Mouse (Mus musculus) MEL (cell line): Measurements from ENCODE around the gene Uba2.

Source experiments
- CTCF ChIP-seq, 3 experiments: IDR thresholded peaks in 2 of 3; conservative IDR thresholded peaks in 1 of 3; 2 replicates each; pipeline ENCODE4 v1.5.1; 2011 to 2012; ENCODE audit warnings: low read length in 3 of 3, low read depth in 2 of 3, mild to moderate bottlenecking in 2 of 3, improper control_type of control experiment in 1 of 3, inconsistent platforms in 1 of 3, mixed read lengths in 1 of 3, moderate library complexity in 1 of 3; ENCODE audit not compliant: control insufficient read depth in 1 of 3, insufficient read depth in 1 of 3, poor library complexity in 1 of 3, severe bottlenecking in 1 of 3
- HCFC1 ChIP-seq: IDR thresholded peaks from 2 replicates; pipeline ENCODE4 v1.6.1; 2012; ENCODE audit warnings: low read depth, mild to moderate bottlenecking, inconsistent platforms, low read length, improper control_type of control experiment, moderate library complexity
- MAFK ChIP-seq: IDR thresholded peaks from 2 replicates; pipeline ENCODE4 v1.6.1; 2011; ENCODE audit warnings: low read depth, mild to moderate bottlenecking, low read length, improper control_type of control experiment, borderline replicate concordance
- POLR2AphosphoS2 ChIP-seq: IDR thresholded peaks from 2 replicates; pipeline ENCODE4 v1.6.1; 2011; ENCODE audit warnings: low read length, improper control_type of control experiment
- USF1 ChIP-seq: IDR thresholded peaks from 2 replicates; pipeline ENCODE4 v1.6.1; 2014; ENCODE audit warnings: low read depth, mild to moderate bottlenecking, inconsistent platforms, low read length, improper control_type of control experiment, moderate library complexity
- ZNF384 ChIP-seq: IDR thresholded peaks from 2 replicates; pipeline ENCODE4 v1.6.1; 2012; ENCODE audit warnings: low read depth, mild to moderate bottlenecking, inconsistent platforms, low read length, improper control_type of control experiment

- no peak for TF ChIP-seq CTCF (IDR thresholded peaks at IDR 0.05 in 2 of 3, conservative IDR thresholded peaks at IDR 0.05 in 1 of 3; ENCODE audit: control insufficient read depth in 1 of 3, insufficient read depth in 1 of 3, low read depth in 2 of 3, low read length in 3 of 3, poor library complexity in 1 of 3, severe bottlenecking in 1 of 3)
- TF ChIP-seq USF1: no peak
- no peak for TF ChIP-seq POLR2AphosphoS2
- TF ChIP-seq MAFK: no peak
- TF ChIP-seq HCFC1: no peak
- no peak for TF ChIP-seq ZNF384
Observed at GRCm38 (mm10) chr7:34126291-34126690, 43.1 kb downstream of the Uba2 start.
